Mouse (Mus musculus): Measurements from ENCODE around the gene Pih1d1. TPM values are rescaled to one million over a fixed set of nuclear protein-coding genes. Genes with fewer than 3 reads are reported as not detected.
"Not testable (repeated sequence)": the region's sequence is repeated elsewhere in the genome, so short reads cannot be mapped to it uniquely, and the experiment has no call there.

Pih1d1 gene
- polyA plus RNA-seq, 1 experiment from 2014 or later = 90.4 TPM

- WGBS = 84% methylated on average over 5 of the region's 5 CpGs
- Histone ChIP-seq H3K4me1 (peaks cover 17% of the 10 kb centered on the region), H3K4me3 (no peak overlapping the region), H3K9ac (no peak overlapping the region; the same call in 1 of the 2 replicates), H3K27ac (no peak overlapping the region), H3K36me3 (peaks cover 45% of the 10 kb centered on the region), H3K9me3 (no peaks in the 10 kb centered on the region), H3K27me3 (no peaks in the 10 kb centered on the region; the same call in 1 of the 2 replicates), H3K4me2 (replicated peaks) (no peak overlapping the region)
- ATAC-seq (ENCODE audit: insufficient number of reproducible peaks, insufficient read depth, low FRiP score, low TSS enrichment) = no peak
Observed at GRCm38 (mm10) chr7:45119780-45120709, 34.1 kb upstream of the Pih1d1 start.

GRCm38 (mm10) chr7:45121404-45121803 is 32.7 kb upstream of the Pih1d1 start:
- 0 out of 2 replicates have a peak overlapping the region, but pooled peaks have one; percentile 1 for H3K9ac ChIP-seq
- WGBS = 76% methylated on average over 8 of the region's 8 CpGs
- H3K36me3 ChIP-seq = peaks cover 58% of the 10 kb centered on the region
- H3K9me3 ChIP-seq = no peaks in the 10 kb centered on the region
- no peak for ATAC-seq (ENCODE audit: insufficient number of reproducible peaks, insufficient read depth, low FRiP score, low TSS enrichment)
- peaks cover 26% of the 10 kb centered on the region for H3K4me1 ChIP-seq
- no peaks in the 10 kb centered on the region for H3K27me3 ChIP-seq
- H3K4me2 ChIP-seq (replicated peaks) = no peak overlapping the region
- no peak overlapping the region for H3K4me3 ChIP-seq
- H3K27ac ChIP-seq = peak overlapping the region; percentile 50; the same call in 1 of the 2 replicates

- H3K9ac ChIP-seq = no peak overlapping the region
- no peak overlapping the region for H3K4me3 ChIP-seq
Observed at GRCm38 (mm10) chr7:45121966-45122365, 32.1 kb upstream of the Pih1d1 start.

GRCm38 (mm10) chr7:45122561-45123185 is 31.4 kb upstream of the Pih1d1 start:
- Histone ChIP-seq H3K27me3 (no peaks in the 10 kb centered on the region), H3K9me3 (no peaks in the 10 kb centered on the region), H3K27ac (peak overlapping the region; percentile 82; the same call in 1 of the 2 replicates), H3K36me3 (peaks cover 69% of the 10 kb centered on the region), H3K9ac (peak overlapping the region; percentile 97), H3K4me2 (replicated peaks) (peak overlapping the region; percentile 62), H3K4me1 (peaks cover 36% of the 10 kb centered on the region), H3K4me3 (peak overlapping the region; percentile 95)
- ATAC-seq (ENCODE audit: insufficient number of reproducible peaks, insufficient read depth, low FRiP score, low TSS enrichment) = no peak
- WGBS = 84% methylated on average over 15 of the region's 15 CpGs

More at GRCm38 (mm10) chr7:45121966-45122365, 32.1 kb upstream of the Pih1d1 start:
- H3K4me2 ChIP-seq (replicated peaks) = no peak overlapping the region
- peaks cover 64% of the 10 kb centered on the region for H3K36me3 ChIP-seq
- ATAC-seq (ENCODE audit: insufficient number of reproducible peaks, insufficient read depth, low FRiP score, low TSS enrichment) = no peak
- no peaks in the 10 kb centered on the region for H3K9me3 ChIP-seq
- H3K4me1 ChIP-seq = peaks cover 31% of the 10 kb centered on the region
- H3K27me3 ChIP-seq = no peaks in the 10 kb centered on the region
- peak overlapping the region; percentile 50; the same call in 1 of the 2 replicates for H3K27ac ChIP-seq

GRCm38 (mm10) chr7:45123186-45123570 is 30.9 kb upstream of the Pih1d1 start:
- Histone ChIP-seq H3K27ac (peak overlapping the region; percentile 82), H3K4me1 (peaks cover 36% of the 10 kb centered on the region), H3K27me3 (no peaks in the 10 kb centered on the region), H3K4me2 (replicated peaks) (peak overlapping the region; percentile 62), H3K9ac (peak overlapping the region; percentile 97), H3K9me3 (no peaks in the 10 kb centered on the region), H3K36me3 (peaks cover 69% of the 10 kb centered on the region), H3K4me3 (peak overlapping the region; percentile 95)
- no peak for ATAC-seq (ENCODE audit: insufficient number of reproducible peaks, insufficient read depth, low FRiP score, low TSS enrichment)
- WGBS = 22% methylated on average over 12 of the region's 12 CpGs

GRCm38 (mm10) chr7:45124224-45125143 is 29.6 kb upstream of the Pih1d1 start, which contains the start of gene Rps11:
Rps11 (minus strand) TSS chr7:45124439.
- ATAC-seq (ENCODE audit: insufficient number of reproducible peaks, insufficient read depth, low FRiP score, low TSS enrichment) = peak; percentile 84
- Histone ChIP-seq H3K9me3 (no peaks in the 10 kb centered on the region), H3K27me3 (no peaks in the 10 kb centered on the region), H3K4me3 (peak within 1 kb of the TSS; percentile 95), H3K27ac (peak within 1 kb of the TSS; percentile 94), H3K4me1 (peaks cover 38% of the 10 kb centered on the region), H3K9ac (peak within 1 kb of the TSS; percentile 97), H3K36me3 (peaks cover 61% of the 10 kb centered on the region), H3K4me2 (replicated peaks) (peak within 1 kb of the TSS; percentile 62)
- WGBS = under 1% methylated on average over 59 of the region's 59 CpGs

- peak overlapping the region; percentile 47 for H3K4me2 ChIP-seq (replicated peaks)
- peaks cover 43% of the 10 kb centered on the region for H3K4me1 ChIP-seq
- no peaks in the 10 kb centered on the region for H3K9me3 ChIP-seq
- 18% methylated on average over 7 of the region's 7 CpGs for WGBS
- H3K4me3 ChIP-seq = peak overlapping the region; percentile 95; the same call in 1 of the 2 replicates
- no peak for ATAC-seq (ENCODE audit: insufficient number of reproducible peaks, insufficient read depth, low FRiP score, low TSS enrichment)
- H3K27ac ChIP-seq = peak overlapping the region; percentile 94
- H3K9ac ChIP-seq = no peak overlapping the region
- peaks cover 55% of the 10 kb centered on the region for H3K36me3 ChIP-seq
- no peaks in the 10 kb centered on the region for H3K27me3 ChIP-seq
Observed at GRCm38 (mm10) chr7:45125144-45125600, 28.9 kb upstream of the Pih1d1 start.

GRCm38 (mm10) chr7:45125649-45126048 is 28.5 kb upstream of the Pih1d1 start:
- not testable (repeated sequence) for ATAC-seq (ENCODE audit: insufficient number of reproducible peaks, insufficient read depth, low FRiP score, low TSS enrichment); H3K9ac ChIP-seq; H3K9me3 ChIP-seq; H3K27me3 ChIP-seq
- Histone ChIP-seq H3K36me3 (peaks cover 50% of the 10 kb centered on the region), H3K27ac (peak overlapping the region; percentile 94), H3K4me3 (0 out of 2 replicates have a peak overlapping the region, but pooled peaks have one; percentile 95), H3K4me2 (replicated peaks) (0 out of 2 replicates have a peak overlapping the region, but pooled peaks have one; percentile 6), H3K4me1 (peaks cover 43% of the 10 kb centered on the region)
- WGBS = 57% methylated on average over 5 of the region's 5 CpGs

GRCm38 (mm10) chr7:45126147-45126843 is 27.8 kb upstream of the Pih1d1 start:
- H3K4me3 ChIP-seq = peak overlapping the region; percentile 91
- H3K27ac ChIP-seq = peak overlapping the region; percentile 94
- no peaks in the 10 kb centered on the region for H3K27me3 ChIP-seq
- peaks cover 43% of the 10 kb centered on the region for H3K4me1 ChIP-seq
- H3K9ac ChIP-seq = peak overlapping the region; percentile 99
- H3K36me3 ChIP-seq = peaks cover 43% of the 10 kb centered on the region
- WGBS = 74% methylated on average over 17 of the region's 17 CpGs
- no peak for ATAC-seq (ENCODE audit: insufficient number of reproducible peaks, insufficient read depth, low FRiP score, low TSS enrichment)
- no peaks in the 10 kb centered on the region for H3K9me3 ChIP-seq
- H3K4me2 ChIP-seq (replicated peaks) = peak overlapping the region; percentile 87

GRCm38 (mm10) chr7:45126844-45127699 is 27.0 kb upstream of the Pih1d1 start:
- WGBS = 41% methylated on average over 21 of the region's 21 CpGs
- ATAC-seq (ENCODE audit: insufficient number of reproducible peaks, insufficient read depth, low FRiP score, low TSS enrichment) = no peak
- H3K27ac ChIP-seq = peak overlapping the region; percentile 94
- peak overlapping the region; percentile 87 for H3K4me2 ChIP-seq (replicated peaks)
- no peaks in the 10 kb centered on the region for H3K27me3 ChIP-seq
- H3K36me3 ChIP-seq = peaks cover 36% of the 10 kb centered on the region
- peak overlapping the region; percentile 99 for H3K9ac ChIP-seq
- peak overlapping the region; percentile 91 for H3K4me3 ChIP-seq
- no peaks in the 10 kb centered on the region for H3K9me3 ChIP-seq
- peaks cover 36% of the 10 kb centered on the region for H3K4me1 ChIP-seq
